In genomic region chr15:89063001-89063400, GRCm38 (mm10) we compare ENCODE assay signal across 17 mouse cellular contexts. TPM values are rescaled to one million over a fixed set of nuclear protein-coding genes. Genes with fewer than 3 reads are reported as not detected.
DNase-seq lines count a peak whose midpoint lies in the region; ATAC-seq and TF ChIP-seq lines count a peak whose summit lies in the region.
"Had no signal": no experiment of that assay in that cellular context is flagged by ENCODE, and none has a peak within 500 bp of the region (broad histone marks: within the 10 kb centered on the region; RNA-seq: fewer than 3 reads in every experiment).

No protein-coding gene starts in this region.

- peak overlapping the region; percentile 41 for H3K4me3 ChIP-seq in layer of hippocampus, adult 2 months
- H3K4me3 ChIP-seq: embryonic facial prominence, embryonic 10.5 days; forebrain, embryonic 13.5 days; heart, embryonic 12.5 days; hindbrain, embryonic 10.5 days; intestine, embryonic 15.5 days had no signal

- TF ChIP-seq CTCF in layer of hippocampus, adult 2 months (conservative IDR thresholded peaks at IDR 0.05): no peak

- ATAC-seq in cerebellum, adult (ENCODE audit: insufficient number of reproducible peaks, low FRiP score, low TSS enrichment): no peak
- ATAC-seq: forebrain, embryonic 13.5 days; intestine, embryonic 15.5 days had no signal

- peak; percentile 62 for DNase-seq in cerebellum, adult 11-12 months
- no peak for DNase-seq in layer of hippocampus, adult 2 months (ENCODE audit: low spot score in 2 of 2)
- DNase-seq in layer of hippocampus, postnatal 36 days: no peak
- DNase-seq in testis, postnatal 10 days (ENCODE audit: low spot score): peak; percentile 29
- no peak for DNase-seq in testis, postnatal 14 days (ENCODE audit: low spot score)
- DNase-seq in cerebellum, postnatal 14 days: peak; percentile 26 to 29
- no peak for DNase-seq in layer of hippocampus, adult 11-12 months (ENCODE audit: low spot score)
- DNase-seq: adrenal gland, postnatal 10 days had no signal

- peak overlapping the region; percentile 79 for H3K27ac ChIP-seq in layer of hippocampus, adult 2 months
- H3K27ac ChIP-seq: embryonic facial prominence, embryonic 10.5 days; forebrain, embryonic 13.5 days; hindbrain, embryonic 10.5 days; hindbrain, embryonic 14.5 days; intestine, embryonic 15.5 days had no signal

RNA-seq across cellular contexts. Expression of gene Panx2, which starts 3.5 kb away (rescaled TPM):
- 100 to 1,000 TPM; 159 to 177 TPM for total RNA-seq in layer of hippocampus, adult 2 months (2021)
- total RNA-seq in layer of hippocampus, postnatal 36 days (2021): 100 to 1,000 TPM; 156 to 159 TPM
- total RNA-seq: gastrocnemius, adult 8-10 months; MEL had no signal

RNA-seq across cellular contexts. Expression of gene Trabd, which starts 11.9 kb away (rescaled TPM):
- total RNA-seq in layer of hippocampus, adult 2 months (2021): 10 to 100 TPM; 21.4 to 24.2 TPM
- total RNA-seq in layer of hippocampus, postnatal 36 days (2021): 10 to 100 TPM; 23.0 to 26.9 TPM

RNA-seq across cellular contexts. Expression of gene Selenoo, which starts 25.9 kb away (rescaled TPM):
- 10 to 100 TPM; 21.2 to 22.0 TPM for total RNA-seq in layer of hippocampus, adult 2 months (2021)
- total RNA-seq in layer of hippocampus, postnatal 36 days (2021): 10 to 100 TPM; 20.3 to 21.7 TPM

RNA-seq across cellular contexts. Expression of gene Tubgcp6, which starts 59.9 kb away (rescaled TPM):
- total RNA-seq in layer of hippocampus, adult 2 months (2021): 10 to 100 TPM; 31.0 to 31.5 TPM
- total RNA-seq in layer of hippocampus, postnatal 36 days (2021): 10 to 100 TPM; 28.4 to 35.3 TPM

Comparison
In these comparisons a context has a peak if more than half of its experiments do, and no peak if none do; other contexts are left out.
1. DNase-seq: peak in cerebellum, adult 11-12 months (single experiment), testis, postnatal 10 days (single experiment) and cerebellum, postnatal 14 days (2 of 2); none in layer of hippocampus, adult 2 months (0 of 2), layer of hippocampus, postnatal 36 days (0 of 2), testis, postnatal 14 days (single experiment) and layer of hippocampus, adult 11-12 months (single experiment).